In the genomic region with DNA sequence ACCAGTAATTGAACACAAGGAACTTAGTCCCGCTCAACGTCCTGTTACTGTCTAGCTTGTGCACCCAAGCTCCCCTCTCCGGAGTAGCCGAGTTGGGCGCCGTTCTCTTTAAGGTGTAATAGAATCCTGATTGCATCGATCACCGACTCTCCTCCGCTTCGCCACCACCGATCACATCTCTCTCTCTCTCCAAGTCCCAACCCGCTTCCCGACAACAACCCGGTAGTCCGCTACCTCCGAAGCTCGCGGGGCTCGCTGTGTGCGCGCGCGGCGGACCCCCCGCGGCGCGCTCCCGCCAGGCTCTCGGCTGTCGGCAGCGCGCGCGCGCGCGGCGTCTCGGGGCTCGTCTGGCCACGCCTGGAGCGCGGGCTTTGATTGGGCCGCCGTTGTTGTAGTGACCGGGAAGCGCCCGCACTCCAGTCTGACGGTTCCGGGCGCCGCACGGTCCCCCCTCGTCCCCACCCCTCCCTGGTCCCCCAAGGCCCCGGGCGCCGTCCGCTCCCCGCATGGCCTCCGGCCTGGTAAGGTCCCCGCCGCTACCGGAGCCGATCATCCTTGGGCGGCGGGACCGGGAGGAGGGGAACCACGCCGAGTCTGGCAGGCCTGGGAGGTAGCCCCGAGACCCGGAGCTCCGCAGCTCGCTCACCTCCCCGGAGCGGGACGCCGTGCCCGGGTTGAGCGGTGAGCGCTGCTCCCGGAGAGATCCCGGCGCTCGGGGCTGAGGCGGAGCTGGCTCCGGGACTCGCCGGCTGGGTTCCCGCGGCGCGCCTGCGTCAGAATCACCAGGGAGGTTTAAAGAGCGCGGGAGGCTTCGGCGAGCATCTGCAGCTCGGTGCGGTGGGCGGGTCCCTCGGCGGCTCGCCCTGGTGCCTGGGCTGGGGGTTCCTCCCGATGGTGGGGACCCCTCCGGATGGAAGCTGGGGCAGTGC, we compare ENCODE assay signal across 8 mouse cellular contexts. TPM values are rescaled to one million over a fixed set of nuclear protein-coding genes. Genes with fewer than 3 reads are reported as not detected.
DNase-seq lines count a peak whose midpoint lies in the region.

A gene (plus strand): TSS at position 334 of the 929 bp plus-strand sequence.

- peak within 1 kb of the TSS; percentile 96 for H3K27ac ChIP-seq in hindbrain, embryonic 10.5 days

- under 1% methylated on average over 106 of the region's 106 CpGs for WGBS in hindbrain, embryonic 10.5 days

- H3K27me3 ChIP-seq in hindbrain, embryonic 10.5 days (ENCODE audit: insufficient read depth, poor library complexity, severe bottlenecking): no peaks in the 10 kb centered on the region

- 0 out of 2 replicates have a peak, but pooled peaks cover 3% of the 10 kb centered on the region for H3K9me3 ChIP-seq in hindbrain, embryonic 10.5 days

- H3K36me3 ChIP-seq in hindbrain, embryonic 10.5 days: peaks cover 35% of the 10 kb centered on the region

- peak within 1 kb of the TSS; percentile 97 for H3K4me3 ChIP-seq in hindbrain, embryonic 10.5 days

- peaks cover 24% of the 10 kb centered on the region for H3K4me1 ChIP-seq in hindbrain, embryonic 10.5 days (replicated peaks)

- peak; percentile 91 for DNase-seq in Muller cell, postnatal 12 days (ENCODE audit: inconsistent ontology term)
- peak; percentile 83 for DNase-seq in cerebellum, adult 8-10 months
- peak; percentile 87 for DNase-seq in forelimb bud, embryonic 11.5 days (ENCODE audit: low read depth, low spot score)
- DNase-seq in hindbrain, embryonic 10.5 days (ENCODE audit: low spot score): peak; percentile 91
- peak; percentile 84 for DNase-seq in layer of hippocampus, postnatal 14 days (ENCODE audit: low spot score in 2 of 2)
- DNase-seq in lung, postnatal 14 days: peak; percentile 84
- peak; percentile 68 for DNase-seq in retina, adult 2 months (ENCODE audit: low read depth, low spot score)
- peak; percentile 86 for DNase-seq in thymus, postnatal 25 days

RNA-seq across cellular contexts. Expression of the gene that starts here (rescaled TPM):
- polyA plus RNA-seq in hindbrain, embryonic 10.5 days (2016; fragmentation: Nextera tagmentation; extraction: Ambion mirVana): 27.6 and 33.4 TPM in 2 replicates
- 1 to 10 TPM; 7.0 to 8.9 TPM for total RNA-seq in layer of hippocampus, postnatal 14 days (2021)

Comparison
In these comparisons a context has a peak if more than half of its experiments do, and no peak if none do; other contexts are left out.
1. Peak in every context shown above with its lines: DNase-seq, H3K4me3 ChIP-seq and H3K27ac ChIP-seq.